Mouse (Mus musculus) kidney, embryonic 16.5 days (tissue): Measurements from ENCODE around the gene Olfr632. TPM values are rescaled to one million over a fixed set of nuclear protein-coding genes. Genes with fewer than 3 reads are reported as not detected.
"Not testable (repeated sequence)": the region's sequence is repeated elsewhere in the genome, so short reads cannot be mapped to it uniquely, and the experiment has no call there.

Experiments used
- ATAC-seq: fragments of 200-750 bp; cut with Nextera tagmentation; 2 replicates; pipeline ENCODE4 v1.8.0; 2017; ENCODE audit warnings: moderate TSS enrichment; ENCODE audit not compliant: low FRiP score, low TSS enrichment
- H3K27ac ChIP-seq: fragments of 300-500 bp; sonication (generic); 2 replicates; pipeline ENCODE4 v1.5.1; 2014; ENCODE audit warnings: low read length
- H3K27me3 ChIP-seq: fragments of 300-500 bp; sonication (generic); 2 replicates; pipeline ENCODE4 v1.6.1; 2014; ENCODE audit warnings: low read length, control low read depth, mixed read lengths; ENCODE audit not compliant: insufficient read depth
- H3K36me3 ChIP-seq: fragments of 300-500 bp; sonication (generic); 2 replicates; pipeline ENCODE4 v1.6.1; 2014; ENCODE audit warnings: low read length, control low read depth, mixed read lengths; ENCODE audit not compliant: insufficient read depth
- H3K4me1 ChIP-seq: fragments of 300-500 bp; sonication (generic); 2 replicates; pipeline ENCODE4 v1.6.1; 2014; ENCODE audit warnings: low read length, control low read depth, mixed read lengths; ENCODE audit not compliant: insufficient read depth
- H3K4me2 ChIP-seq: fragments of 300-500 bp; sonication (generic); replicated peaks from 2 replicates; pipeline ENCODE4 v1.6.1; 2014; ENCODE audit warnings: low read depth, low read length
- H3K4me3 ChIP-seq: fragments of 300-500 bp; sonication (generic); 2 replicates; pipeline ENCODE4 v1.5.1; 2014; ENCODE audit warnings: mild to moderate bottlenecking, low read length
- H3K9ac ChIP-seq: fragments of 300-500 bp; sonication (generic); replicated peaks from 2 replicates; pipeline ENCODE4 v1.6.1; 2014; ENCODE audit warnings: low read length
- H3K9me3 ChIP-seq: fragments of 300-500 bp; sonication (generic); 2 replicates; pipeline ENCODE4 v1.6.1; 2016; ENCODE audit warnings: low read length, control low read depth
- WGBS: fragments of 180-500 bp; shearing (Covaris S2); extraction: QIAGEN DNeasy Blood & Tissue Kit; methylation state at CpG from one replicate; pipeline ENCODE4 v1.1.7; 2014; 5-methylcytosine and 5-hydroxymethylcytosine counted together
- polyA plus RNA-seq: library from polyadenylated mRNA; unstranded; fragments of >200 nt; fragmentation: Nextera tagmentation; extraction: Ambion mirVana; gene quantifications from 2 replicates; pipeline ENCODE4 v1.2.1, GENCODE M21; 2015

Gene Olfr632
- polyA plus RNA-seq, 1 experiment from 2014 or later, result not detected

DNA sequence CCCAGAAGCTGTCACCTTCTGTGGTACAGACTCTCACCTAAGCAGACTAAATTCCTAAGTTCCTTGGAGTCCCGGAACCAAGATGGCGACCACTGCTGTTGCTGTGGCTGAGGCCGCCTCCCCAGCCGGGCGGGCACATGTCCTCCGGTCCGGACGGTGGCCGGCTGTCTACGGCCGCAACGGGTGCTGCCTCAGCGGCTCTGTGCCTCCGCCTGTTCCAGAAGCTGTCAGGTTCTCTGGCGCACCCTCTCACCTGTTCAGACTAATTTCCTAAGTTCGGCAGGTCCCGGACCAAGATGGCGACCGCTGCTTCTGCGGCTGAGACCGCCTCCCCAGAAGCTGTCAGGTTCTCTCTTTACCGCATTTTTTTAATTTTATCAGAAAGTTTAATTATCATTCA is 32.7 kb downstream of the Olfr632 start:
- H3K9me3 ChIP-seq, ATAC-seq: not testable (repeated sequence)

DNA sequence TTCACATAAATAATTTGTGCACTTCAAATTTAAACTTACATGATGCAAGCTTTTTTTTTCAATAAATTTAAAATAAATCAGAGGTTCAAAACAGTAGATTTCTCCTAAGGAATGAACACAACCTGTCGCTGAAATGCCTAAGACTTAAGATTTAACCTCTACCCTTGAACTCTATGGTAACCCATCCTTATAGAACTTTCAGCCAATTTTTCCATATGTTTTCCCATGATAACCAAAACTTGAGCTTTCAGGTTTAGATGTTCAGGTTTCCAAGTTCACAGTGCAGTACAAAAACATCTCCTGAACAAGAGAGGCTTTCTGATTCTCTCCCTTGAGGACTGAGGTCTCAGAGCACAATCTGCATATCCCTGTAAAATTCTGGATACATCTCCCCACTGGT is 36.7 kb downstream of the Olfr632 start, which contains the start of gene Olfr635:
Olfr635 (plus strand) TSS at position 301 of the 400 bp plus-strand sequence.
- no peaks in the 10 kb centered on the region for H3K27me3 ChIP-seq
- no peaks in the 10 kb centered on the region for H3K36me3 ChIP-seq
- 83% methylated on average over 1 of the region's 1 CpGs for WGBS
- no peak within 1 kb of the TSS for H3K27ac ChIP-seq
- no peak for ATAC-seq
- no peaks in the 10 kb centered on the region for H3K9me3 ChIP-seq
- no peak within 1 kb of the TSS for H3K9ac ChIP-seq
- no peaks in the 10 kb centered on the region for H3K4me1 ChIP-seq
- no peak within 1 kb of the TSS for H3K4me2 ChIP-seq
- no peak within 1 kb of the TSS for H3K4me3 ChIP-seq

More for the DNA sequence above, 32.7 kb downstream of the Olfr632 start:
- H3K4me3 ChIP-seq, H3K4me1 ChIP-seq, H3K27me3 ChIP-seq, H3K9ac ChIP-seq, H3K36me3 ChIP-seq, H3K4me2 ChIP-seq, H3K27ac ChIP-seq: not testable (repeated sequence)
- WGBS, result 96% methylated on average over 22 of the region's 22 CpGs

DNA sequence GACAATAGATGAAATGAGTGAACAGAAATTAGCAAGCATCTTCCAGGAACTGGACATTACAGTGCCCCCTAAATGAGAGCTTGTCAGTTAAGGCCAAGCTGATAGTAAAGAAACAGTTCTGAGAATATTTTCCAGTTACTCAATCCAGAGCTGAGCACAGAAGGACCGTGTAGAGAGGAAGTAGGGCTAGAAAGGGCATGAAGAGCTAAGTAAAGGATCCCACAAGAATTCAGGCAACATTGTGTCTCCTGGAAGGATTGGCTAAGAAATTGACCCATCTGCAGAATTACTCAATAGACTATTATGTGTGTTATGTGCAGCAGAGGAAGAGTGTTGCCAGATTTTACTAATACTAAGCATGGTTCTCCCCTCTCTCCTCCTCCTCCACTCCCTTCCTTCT is 37.6 kb downstream of the Olfr632 start:
- H3K9ac ChIP-seq, result no peak overlapping the region
- no peak for ATAC-seq
- H3K27me3 ChIP-seq, result no peaks in the 10 kb centered on the region
- H3K9me3 ChIP-seq, result no peaks in the 10 kb centered on the region
- no peak overlapping the region for H3K4me2 ChIP-seq
- 70% methylated on average over 1 of the region's 1 CpGs for WGBS
- H3K36me3 ChIP-seq, result no peaks in the 10 kb centered on the region
- H3K4me1 ChIP-seq, result no peaks in the 10 kb centered on the region
- H3K4me3 ChIP-seq, result no peak overlapping the region
- no peak overlapping the region for H3K27ac ChIP-seq

Other genes starting within 250 kb of the Olfr632 start
- gene Olfr243, start 219.7 kb upstream of the Olfr632 start, polyA plus RNA-seq, result not detected in 2 replicates
- gene Olfr628, start 204.0 kb upstream of the Olfr632 start, polyA plus RNA-seq, result not detected in 2 replicates
- not detected in 2 replicates for gene Olfr629, start 189.4 kb upstream of the Olfr632 start, polyA plus RNA-seq
- gene Olfr630, start 177.0 kb upstream of the Olfr632 start, polyA plus RNA-seq, result not detected in 2 replicates
- gene Olfr69, start 162.8 kb upstream of the Olfr632 start, polyA plus RNA-seq, result not detected in 2 replicates
- gene Olfr68, start 154.6 kb upstream of the Olfr632 start, polyA plus RNA-seq, result not detected in 2 replicates
- not detected in 2 replicates for gene Olfr67, start 142.5 kb upstream of the Olfr632 start, polyA plus RNA-seq
- 2,178 and 2,179 TPM in 2 replicates for gene Hbb-bt, start 120.4 kb upstream of the Olfr632 start, polyA plus RNA-seq
- gene Hbb-bs, start 106.3 kb upstream of the Olfr632 start, polyA plus RNA-seq, result 7,235 and 7,674 TPM in 2 replicates
- gene Hbb-bh2, start 93.8 kb upstream of the Olfr632 start, polyA plus RNA-seq, result not detected in 2 replicates
- gene Hbb-bh1, start 91.2 kb upstream of the Olfr632 start, polyA plus RNA-seq, result 0.92 and 1.9 TPM in 2 replicates
- 50.5 and 57.1 TPM in 2 replicates for gene Hbb-y, start 81.1 kb upstream of the Olfr632 start, polyA plus RNA-seq
- gene Olfr66, start 48.1 kb upstream of the Olfr632 start, polyA plus RNA-seq, result not detected in 2 replicates
- gene Olfr64, start 39.9 kb upstream of the Olfr632 start, polyA plus RNA-seq, result not detected in 2 replicates
- gene Olfr65, start 30.9 kb upstream of the Olfr632 start, polyA plus RNA-seq, result not detected in 2 replicates
- not detected in 2 replicates for gene Olfr631, start 5.5 kb upstream of the Olfr632 start, polyA plus RNA-seq
- gene Olfr633, start 10.1 kb downstream of the Olfr632 start, polyA plus RNA-seq, result not detected in 2 replicates
- 0.01 TPM in 2 replicates for gene Olfr635, start 36.8 kb downstream of the Olfr632 start, polyA plus RNA-seq
- not detected in 2 replicates for gene Olfr638, start 64.4 kb downstream of the Olfr632 start, polyA plus RNA-seq
- not detected in 2 replicates for gene Olfr639, start 83.0 kb downstream of the Olfr632 start, polyA plus RNA-seq
- gene Olfr640, start 91.2 kb downstream of the Olfr632 start, polyA plus RNA-seq, result not detected in 2 replicates
- gene Olfr641, start 101.1 kb downstream of the Olfr632 start, polyA plus RNA-seq, result not detected in 2 replicates
- not detected in 2 replicates for gene Olfr642, start 118.3 kb downstream of the Olfr632 start, polyA plus RNA-seq
- gene 4930516K23Rik, start 127.1 kb downstream of the Olfr632 start, polyA plus RNA-seq, result not detected in 2 replicates
- not detected in 2 replicates for gene Olfr644, start 137.5 kb downstream of the Olfr632 start, polyA plus RNA-seq
- gene Olfr645, start 151.1 kb downstream of the Olfr632 start, polyA plus RNA-seq, result not detected in 2 replicates
- gene Olfr646, start 170.5 kb downstream of the Olfr632 start, polyA plus RNA-seq, result not detected in 2 replicates
- not detected in 2 replicates for gene Ubqln5, start 195.5 kb downstream of the Olfr632 start, polyA plus RNA-seq
- not detected in 2 replicates for gene Olfr643, start 203.1 kb downstream of the Olfr632 start, polyA plus RNA-seq
- gene Ubqln3, start 208.9 kb downstream of the Olfr632 start, polyA plus RNA-seq, result not detected in 2 replicates
- gene Ubqlnl, start 216.2 kb downstream of the Olfr632 start, polyA plus RNA-seq, result not detected in 2 replicates
- gene Olfm5, start 230.5 kb downstream of the Olfr632 start, polyA plus RNA-seq, result not detected in 2 replicates
- 0.15 and 0.19 TPM in 2 replicates for gene Olfr648, start 249.0 kb downstream of the Olfr632 start, polyA plus RNA-seq